Mouse (Mus musculus): Measurements from ENCODE around the gene Setd1b. TPM values are rescaled to one million over a fixed set of nuclear protein-coding genes. Genes with fewer than 3 reads are reported as not detected.

Gene Setd1b
- 11.3 and 13.7 TPM in 2 replicates for polyA plus RNA-seq (2012; rRNA removed)

DNA sequence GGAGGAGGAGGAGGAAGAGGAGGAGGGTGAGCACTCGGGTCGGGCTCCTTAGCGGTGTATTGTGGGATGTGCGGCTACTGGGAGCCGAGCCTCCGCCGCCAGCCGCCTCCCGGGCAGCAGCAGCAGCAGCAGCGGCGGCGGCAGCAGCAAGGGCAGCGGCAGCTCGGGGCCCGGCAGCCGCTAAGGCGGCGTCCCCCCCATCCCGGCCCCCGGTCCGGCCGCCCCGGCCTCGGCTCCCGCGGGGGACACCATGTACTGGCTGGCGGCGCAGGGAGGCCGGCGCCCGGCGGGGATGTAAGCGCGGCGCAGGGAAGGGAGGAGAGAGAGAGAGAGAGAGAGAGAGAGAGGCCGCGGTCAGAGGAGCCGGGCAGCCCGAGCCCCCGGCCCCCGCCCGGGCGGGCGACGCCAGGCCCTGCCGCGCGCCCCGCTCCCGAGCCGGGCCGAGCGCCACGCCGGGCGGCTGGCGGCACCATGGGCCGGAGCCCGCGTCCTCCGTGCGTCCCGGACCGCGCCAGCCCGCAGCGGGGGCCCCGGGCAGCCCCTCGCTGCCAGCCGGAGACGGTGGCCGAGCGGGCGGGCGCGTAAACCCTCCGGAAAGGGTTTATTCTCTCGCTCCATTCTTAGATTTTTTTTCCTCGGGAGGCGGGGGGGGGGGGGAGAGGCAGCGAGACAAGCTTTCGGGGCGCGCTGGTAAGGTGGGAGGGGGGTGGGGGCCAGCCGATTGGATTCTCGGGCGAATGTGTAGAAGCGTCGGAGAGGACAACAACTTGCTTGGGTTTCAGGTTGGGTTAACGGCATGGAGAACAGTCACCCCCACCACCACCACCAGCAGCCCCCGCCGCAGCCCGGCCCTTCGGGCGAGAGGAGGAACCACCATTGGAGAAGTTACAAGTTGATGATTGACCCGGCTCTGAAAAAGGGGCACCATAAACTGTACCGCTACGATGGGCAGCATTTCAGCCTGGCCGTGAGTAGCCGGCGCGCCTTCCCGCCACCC, at the start of gene Setd1b:
Setd1b (plus strand) TSS at position 33 of the 997 bp plus-strand sequence.
- Histone ChIP-seq H3K27ac (ENCODE audit: control insufficient read depth, insufficient read depth, low read depth, low read length) (peak within 1 kb of the TSS; percentile 94), H3K4me1 (ENCODE audit: control insufficient read depth, insufficient read depth, low read length) (peaks cover 55% of the 10 kb centered on the region), H3K27me3 (ENCODE audit: control insufficient read depth, insufficient read depth, low read length) (no peaks in the 10 kb centered on the region), H3K36me3 (ENCODE audit: control insufficient read depth, insufficient read depth, low read length) (peaks cover 3% of the 10 kb centered on the region), H3K4me3 (ENCODE audit: control insufficient read depth, low read depth, low read length) (peak within 1 kb of the TSS; percentile 94)
- TF ChIP-seq CTCF (IDR thresholded peaks at IDR 0.05; ENCODE audit: control insufficient read depth, insufficient read depth, insufficient replicate concordance, low read depth, low read length) (no peak), POLR2A (IDR thresholded peaks at IDR 0.05; ENCODE audit: control insufficient read depth, low read depth, low read length) (0 out of 2 replicates have a peak, but pooled peaks have one; percentile 3)

DNA sequence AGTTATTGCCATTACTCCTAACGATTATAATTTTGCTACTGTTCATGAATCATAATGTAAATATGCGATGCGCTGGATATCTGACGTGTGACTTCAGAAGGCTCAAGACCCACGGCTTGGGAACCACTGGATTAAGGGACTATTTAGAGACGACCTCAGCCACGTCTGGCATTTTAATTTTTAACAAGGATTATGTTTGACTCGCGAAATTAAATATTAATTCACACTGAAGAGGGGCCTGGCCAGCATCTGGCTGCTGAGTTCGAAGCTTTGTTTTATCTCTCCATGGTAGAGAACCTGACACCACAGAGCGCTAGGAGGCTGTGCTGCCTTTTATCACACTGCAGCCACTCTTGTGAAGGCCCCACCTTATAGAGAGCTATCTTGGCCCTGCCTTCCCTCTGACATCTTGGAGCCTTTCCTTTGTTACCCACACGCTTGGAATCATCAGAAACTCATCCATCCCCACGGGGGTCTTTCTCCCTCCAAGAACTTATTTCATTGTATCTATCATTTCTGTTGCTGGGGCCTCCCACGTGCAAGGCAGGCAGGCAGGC, 48.8 kb upstream of the Setd1b start:
- Histone ChIP-seq H3K36me3 (ENCODE audit: control insufficient read depth, insufficient read depth, low read length) (no peaks in the 10 kb centered on the region), H3K27me3 (ENCODE audit: control insufficient read depth, insufficient read depth, low read length) (no peaks in the 10 kb centered on the region), H3K4me3 (ENCODE audit: control insufficient read depth, low read depth, low read length) (no peak overlapping the region), H3K4me1 (ENCODE audit: control insufficient read depth, insufficient read depth, low read length) (peaks cover 2% of the 10 kb centered on the region; the same call in 1 of the 2 replicates), H3K27ac (ENCODE audit: control insufficient read depth, insufficient read depth, low read depth, low read length) (no peak overlapping the region)
- TF ChIP-seq CTCF (IDR thresholded peaks at IDR 0.05; ENCODE audit: control insufficient read depth, insufficient read depth, insufficient replicate concordance, low read depth, low read length) = no peak
- no peak for TF ChIP-seq POLR2A (IDR thresholded peaks at IDR 0.05; ENCODE audit: control insufficient read depth, low read depth, low read length)

DNA sequence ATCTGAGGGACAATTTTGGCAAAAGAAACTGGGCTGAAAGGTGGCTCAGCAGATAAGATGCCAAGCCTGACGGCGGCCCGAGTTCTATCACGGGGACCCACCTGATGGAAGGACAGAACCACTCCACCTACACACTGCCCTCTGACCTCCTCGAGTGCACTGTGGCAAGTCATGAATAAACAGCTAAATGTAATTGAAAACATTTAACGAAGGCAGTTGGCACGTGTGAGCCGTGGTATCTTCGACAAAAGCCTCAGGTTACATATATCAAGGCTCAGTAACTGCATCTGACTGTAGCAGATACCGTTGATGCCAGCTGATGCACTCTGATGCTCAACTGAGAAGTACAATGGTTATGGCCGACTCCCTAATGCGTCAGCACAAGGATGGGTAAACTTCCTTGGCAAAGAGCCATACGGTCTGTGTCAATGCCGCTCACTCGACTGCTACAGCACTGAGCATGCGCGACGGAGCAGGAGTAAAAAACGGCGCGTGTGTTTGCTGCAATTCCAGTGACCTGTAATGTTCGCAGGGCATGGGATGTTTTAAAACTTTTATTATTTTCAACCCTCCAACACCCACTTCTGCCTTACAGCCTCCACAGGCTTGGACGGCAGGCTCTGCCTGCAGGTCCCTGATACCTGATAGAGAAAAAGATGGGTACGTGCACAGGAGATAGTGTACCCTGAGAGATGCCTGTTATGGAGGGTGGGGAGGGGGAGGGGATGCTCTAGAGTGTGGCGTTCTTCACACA, 47.6 kb upstream of the Setd1b start:
- Histone ChIP-seq H3K27ac (ENCODE audit: control insufficient read depth, insufficient read depth, low read depth, low read length) (no peak overlapping the region), H3K27me3 (ENCODE audit: control insufficient read depth, insufficient read depth, low read length) (no peaks in the 10 kb centered on the region), H3K36me3 (ENCODE audit: control insufficient read depth, insufficient read depth, low read length) (no peaks in the 10 kb centered on the region), H3K4me1 (ENCODE audit: control insufficient read depth, insufficient read depth, low read length) (peaks cover 2% of the 10 kb centered on the region; the same call in 1 of the 2 replicates), H3K4me3 (ENCODE audit: control insufficient read depth, low read depth, low read length) (no peak overlapping the region)
- no peak for TF ChIP-seq CTCF (IDR thresholded peaks at IDR 0.05; ENCODE audit: control insufficient read depth, insufficient read depth, insufficient replicate concordance, low read depth, low read length)
- no peak for TF ChIP-seq POLR2A (IDR thresholded peaks at IDR 0.05; ENCODE audit: control insufficient read depth, low read depth, low read length)

DNA sequence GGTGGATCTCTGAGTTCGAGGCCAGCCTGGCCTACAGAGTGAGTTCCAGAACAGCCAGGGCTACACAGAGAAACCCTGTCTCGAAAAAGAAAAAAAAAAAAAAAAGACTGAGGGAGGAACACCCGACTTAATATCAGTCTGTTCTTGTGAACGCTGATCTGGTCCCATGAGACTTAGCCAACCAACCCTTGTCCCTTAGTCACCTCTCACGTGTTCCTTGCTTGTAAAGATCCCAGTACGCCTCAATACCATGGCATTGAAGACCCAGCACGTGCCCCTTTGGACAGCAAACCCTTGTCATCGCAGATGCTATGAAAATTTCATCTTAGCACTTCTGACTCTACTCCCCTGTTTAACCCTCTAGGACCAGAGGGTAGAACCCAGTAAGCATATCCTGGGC, 45.7 kb upstream of the Setd1b start:
- H3K4me3 ChIP-seq (ENCODE audit: control insufficient read depth, low read depth, low read length) = no peak overlapping the region
- no peaks in the 10 kb centered on the region for H3K27me3 ChIP-seq (ENCODE audit: control insufficient read depth, insufficient read depth, low read length)
- H3K36me3 ChIP-seq (ENCODE audit: control insufficient read depth, insufficient read depth, low read length) = no peaks in the 10 kb centered on the region
- H3K4me1 ChIP-seq (ENCODE audit: control insufficient read depth, insufficient read depth, low read length) = peaks cover 2% of the 10 kb centered on the region; the same call in 1 of the 2 replicates
- no peak overlapping the region for H3K27ac ChIP-seq (ENCODE audit: control insufficient read depth, insufficient read depth, low read depth, low read length)
- TF ChIP-seq CTCF (IDR thresholded peaks at IDR 0.05; ENCODE audit: control insufficient read depth, insufficient read depth, insufficient replicate concordance, low read depth, low read length) (no peak), POLR2A (IDR thresholded peaks at IDR 0.05; ENCODE audit: control insufficient read depth, low read depth, low read length) (no peak)

DNA sequence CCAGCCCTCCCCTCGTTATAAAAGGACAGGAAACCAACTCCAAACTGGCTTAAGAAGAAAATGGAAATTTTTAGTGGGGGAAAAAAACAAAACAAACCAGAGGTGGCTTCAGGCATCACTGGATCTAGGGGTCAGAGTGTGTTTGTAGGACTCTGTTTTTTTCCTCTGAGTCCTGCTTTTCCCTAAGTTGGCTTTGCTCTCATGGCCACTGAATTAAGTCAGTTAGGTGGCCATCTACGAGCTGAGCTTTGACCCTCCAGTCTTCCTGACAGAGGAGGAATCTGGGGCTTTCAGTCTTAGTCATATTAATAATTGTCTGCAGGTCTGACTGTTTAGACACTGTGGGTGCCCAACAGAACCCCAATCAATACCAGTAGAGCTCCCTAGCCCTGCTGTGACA, 43.5 kb upstream of the Setd1b start:
- no peaks in the 10 kb centered on the region for H3K27me3 ChIP-seq (ENCODE audit: control insufficient read depth, insufficient read depth, low read length)
- H3K27ac ChIP-seq (ENCODE audit: control insufficient read depth, insufficient read depth, low read depth, low read length) = no peak overlapping the region
- peaks cover 2% of the 10 kb centered on the region; the same call in 1 of the 2 replicates for H3K4me1 ChIP-seq (ENCODE audit: control insufficient read depth, insufficient read depth, low read length)
- H3K36me3 ChIP-seq (ENCODE audit: control insufficient read depth, insufficient read depth, low read length) = no peaks in the 10 kb centered on the region
- TF ChIP-seq POLR2A (IDR thresholded peaks at IDR 0.05; ENCODE audit: control insufficient read depth, low read depth, low read length) = no peak
- TF ChIP-seq CTCF (IDR thresholded peaks at IDR 0.05; ENCODE audit: control insufficient read depth, insufficient read depth, insufficient replicate concordance, low read depth, low read length) = no peak
- no peak overlapping the region for H3K4me3 ChIP-seq (ENCODE audit: control insufficient read depth, low read depth, low read length)

DNA sequence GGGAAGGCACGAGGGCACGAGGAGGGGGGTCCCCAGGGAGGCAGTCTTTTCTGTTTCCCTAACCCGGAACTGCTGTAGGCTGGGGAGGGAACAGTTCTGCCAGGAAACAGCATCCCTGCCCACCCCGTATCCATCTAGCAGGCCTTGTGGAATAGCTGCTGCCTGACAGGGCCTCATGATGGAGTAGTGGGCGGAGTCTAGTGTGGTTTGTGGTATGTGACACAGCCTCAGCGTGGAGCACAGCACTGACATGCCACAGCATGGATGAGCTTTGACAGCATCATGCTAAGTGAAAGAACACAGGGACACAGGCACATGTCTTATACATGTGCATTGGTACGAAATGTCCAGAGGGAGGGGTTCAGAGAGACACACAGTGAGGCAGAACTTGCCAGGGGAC, 39.6 kb upstream of the Setd1b start:
- Histone ChIP-seq H3K27me3 (ENCODE audit: control insufficient read depth, insufficient read depth, low read length) (no peaks in the 10 kb centered on the region), H3K27ac (ENCODE audit: control insufficient read depth, insufficient read depth, low read depth, low read length) (no peak overlapping the region), H3K4me3 (ENCODE audit: control insufficient read depth, low read depth, low read length) (no peak overlapping the region), H3K36me3 (ENCODE audit: control insufficient read depth, insufficient read depth, low read length) (no peaks in the 10 kb centered on the region), H3K4me1 (ENCODE audit: control insufficient read depth, insufficient read depth, low read length) (no peaks in the 10 kb centered on the region)
- TF ChIP-seq CTCF (IDR thresholded peaks at IDR 0.05; ENCODE audit: control insufficient read depth, insufficient read depth, insufficient replicate concordance, low read depth, low read length) (no peak), POLR2A (IDR thresholded peaks at IDR 0.05; ENCODE audit: control insufficient read depth, low read depth, low read length) (no peak)
